Mouse (Mus musculus) heart, adult 18-20 months (tissue): ENCODE results near the gene Clcn3. TPM values are rescaled to one million over a fixed set of nuclear protein-coding genes. Genes with fewer than 3 reads are reported as not detected.

Experiments
- DNase-seq, 2 experiments: peaks; one replicate each; pipeline ENCODE4 v3.0.0; 2021 to 2022; ENCODE audit warnings: mixed read lengths in 1 of 2
- total RNA-seq, 2 experiments: library from RNA; stranded (reverse); gene quantifications; 2 replicates each; pipeline ENCODE4 v1.2.3; 2021

Gene Clcn3
- total RNA-seq, 2 experiments from 2014 or later = 31.6 to 32.0 TPM

DNA sequence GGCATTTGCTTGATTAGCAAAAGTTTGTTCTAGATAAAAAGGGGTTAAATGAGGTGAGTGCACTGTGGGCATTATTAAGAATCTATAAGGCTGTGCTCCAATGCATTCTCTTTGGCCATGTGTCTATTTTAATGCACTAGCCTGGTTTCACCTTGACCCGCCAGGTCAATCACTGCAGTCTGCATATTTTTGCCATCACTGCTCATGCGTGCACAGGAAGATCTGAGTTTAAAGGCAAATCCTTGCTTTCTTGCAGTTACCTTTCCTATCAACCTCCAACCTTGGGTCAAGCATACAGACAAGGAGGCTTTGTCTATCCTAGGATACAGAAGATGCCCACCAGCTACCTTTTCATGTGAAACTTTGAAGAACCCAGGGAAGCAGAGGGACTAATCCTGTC, 113.3 kb downstream of the Clcn3 start:
- no peak for DNase-seq

DNA sequence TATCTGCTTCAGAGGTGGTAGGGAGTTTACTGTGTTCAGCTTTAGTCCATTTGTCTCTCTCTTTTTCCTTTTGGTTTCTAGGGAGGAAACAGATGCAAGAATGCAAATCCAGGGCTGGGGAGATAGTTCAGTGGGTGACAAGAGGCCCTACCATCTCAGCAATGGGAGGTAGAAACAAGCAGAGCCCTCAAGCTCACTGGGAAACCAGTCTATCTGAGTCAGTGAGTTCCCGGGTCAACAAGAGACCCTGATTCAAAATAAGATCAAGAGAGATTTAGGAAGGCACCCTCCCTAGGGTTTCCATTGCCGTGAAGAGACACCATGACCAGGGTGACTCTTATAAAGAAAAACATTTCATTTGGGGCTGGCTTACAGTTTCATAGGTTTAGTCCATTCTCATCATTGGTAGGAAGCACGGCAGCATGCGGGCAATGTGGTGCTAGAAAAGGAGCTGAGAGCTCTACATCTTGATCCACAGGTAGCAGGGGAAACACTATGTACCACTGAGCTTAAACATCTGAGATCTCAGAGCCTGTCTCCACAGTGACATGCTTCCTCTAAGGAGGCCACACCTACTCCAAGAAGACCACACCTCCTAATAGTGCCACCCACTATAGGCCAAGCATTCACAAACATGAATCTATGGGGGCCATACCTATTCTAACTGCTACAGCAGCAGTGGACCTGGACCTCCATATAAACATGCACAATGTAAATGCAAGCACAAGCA, 114.7 kb downstream of the Clcn3 start:
- no peak for DNase-seq

DNA sequence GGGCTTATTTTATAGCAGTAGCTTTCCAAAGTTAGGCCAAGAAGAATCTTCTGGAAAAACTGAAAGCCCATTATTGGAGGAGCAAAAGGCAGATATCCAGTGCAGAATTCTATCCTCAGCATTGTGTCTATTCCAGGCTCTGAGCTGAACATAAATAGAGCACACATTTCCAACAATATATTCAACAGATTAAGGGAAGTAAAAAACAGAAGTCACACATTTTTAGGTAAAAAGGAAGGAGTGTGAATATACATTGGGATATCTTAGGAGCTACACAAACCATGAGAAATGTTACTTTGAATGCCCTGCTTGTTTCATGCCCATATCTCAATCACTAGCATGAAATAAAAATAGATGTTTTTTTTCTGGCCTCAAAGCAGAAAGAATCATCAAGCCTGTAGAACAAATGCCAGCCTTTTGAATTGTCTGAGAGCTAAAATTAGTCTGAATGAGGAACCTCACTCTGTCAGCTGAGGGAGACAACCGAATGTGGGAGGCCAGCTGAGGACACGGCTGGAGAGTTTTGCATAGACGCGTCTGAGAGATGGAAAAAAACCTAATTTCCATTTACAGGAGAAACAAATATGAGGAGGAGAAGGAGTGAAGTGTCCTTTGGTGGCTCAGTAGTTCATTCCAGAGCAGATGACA, 115.5 kb downstream of the Clcn3 start:
- peak; percentile 40 to 62 for DNase-seq

DNA sequence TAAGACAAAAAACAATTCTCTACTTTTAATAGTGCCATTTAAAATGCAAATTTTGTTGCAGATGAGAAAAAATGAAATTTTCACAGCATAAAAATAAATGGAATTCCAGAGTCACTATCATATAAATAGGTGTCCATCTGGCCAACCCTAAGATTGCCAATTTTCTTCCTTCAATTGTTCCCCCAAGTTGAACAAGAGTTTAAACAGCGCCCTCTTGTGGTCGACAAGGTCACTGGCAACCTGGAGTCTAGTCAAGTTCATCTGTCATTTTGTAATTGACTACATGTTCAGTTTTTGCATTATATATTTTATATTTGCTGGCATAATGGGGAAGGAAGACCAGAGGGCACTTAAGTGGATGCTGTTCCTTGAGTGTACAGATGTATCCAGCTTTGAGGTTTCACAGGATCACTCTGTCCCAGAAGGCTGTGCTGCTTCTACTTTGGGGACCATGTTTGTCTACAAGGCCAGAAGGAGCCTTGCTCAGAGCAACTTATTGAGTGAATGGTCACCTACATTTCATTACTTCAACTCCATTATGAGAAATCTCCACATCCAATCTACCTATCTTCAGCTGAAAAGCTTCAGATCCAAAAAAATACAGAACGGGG, 117.5 kb downstream of the Clcn3 start:
- DNase-seq = peak; percentile 48 to 81

DNA sequence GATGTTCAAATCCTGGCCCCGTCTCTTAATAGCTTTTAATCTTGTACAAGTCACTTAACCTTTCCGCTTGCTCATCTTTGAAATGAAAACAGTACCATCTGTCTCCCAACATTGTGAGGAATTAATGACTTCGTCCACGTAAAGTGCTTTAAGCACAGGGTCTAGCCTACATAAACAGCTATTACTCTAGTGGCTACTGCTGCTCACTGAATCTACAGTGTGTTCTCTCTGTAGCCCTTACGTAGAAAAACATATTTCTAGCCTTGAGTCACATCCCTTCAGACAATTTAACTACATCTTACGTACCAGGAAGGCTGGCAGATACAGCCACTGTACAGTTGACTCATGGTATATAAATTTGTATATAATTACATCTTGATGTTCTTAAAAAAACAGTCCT, 118.2 kb downstream of the Clcn3 start:
- DNase-seq = no peak

- DNase-seq = no peak
These were observed 121.3 kb downstream of the Clcn3 start for GRCm38 (mm10) chr8:60861783-60862182.

GRCm38 (mm10) chr8:60860749-60861148, 122.4 kb downstream of the Clcn3 start:
- no peak for DNase-seq

Other genes with a start within 250 kb of the Clcn3 start
- 10 to 100 TPM; 15.8 to 16.6 TPM for gene Hpf1, start 92.9 kb downstream of the Clcn3 start, total RNA-seq
- gene Nek1, start 9.9 kb upstream of the Clcn3 start, total RNA-seq = 1 to 10 TPM; 9.5 to 9.6 TPM
- gene Sh3rf1, start 240.6 kb upstream of the Clcn3 start, total RNA-seq = 1 to 10 TPM; 4.7 to 5.0 TPM